Mouse (Mus musculus) urinary bladder, adult 2 months (tissue): ENCODE measurements around the gene Cog3. TPM values are rescaled to one million over a fixed set of nuclear protein-coding genes. Genes with fewer than 3 reads are reported as not detected.

Source experiments
- DNase-seq: peaks from one replicate; pipeline ENCODE4 v3.0.0; 2022; ENCODE audit warnings: low spot score
- polyA plus RNA-seq: library from polyadenylated mRNA; depleted of rRNA; stranded (reverse); fragments of >200 nt; gene quantifications from 2 replicates; pipeline ENCODE4 v1.2.3, GENCODE M21; 2012

Gene Cog3
- polyA plus RNA-seq, 1 experiment = 25.1 TPM

DNA sequence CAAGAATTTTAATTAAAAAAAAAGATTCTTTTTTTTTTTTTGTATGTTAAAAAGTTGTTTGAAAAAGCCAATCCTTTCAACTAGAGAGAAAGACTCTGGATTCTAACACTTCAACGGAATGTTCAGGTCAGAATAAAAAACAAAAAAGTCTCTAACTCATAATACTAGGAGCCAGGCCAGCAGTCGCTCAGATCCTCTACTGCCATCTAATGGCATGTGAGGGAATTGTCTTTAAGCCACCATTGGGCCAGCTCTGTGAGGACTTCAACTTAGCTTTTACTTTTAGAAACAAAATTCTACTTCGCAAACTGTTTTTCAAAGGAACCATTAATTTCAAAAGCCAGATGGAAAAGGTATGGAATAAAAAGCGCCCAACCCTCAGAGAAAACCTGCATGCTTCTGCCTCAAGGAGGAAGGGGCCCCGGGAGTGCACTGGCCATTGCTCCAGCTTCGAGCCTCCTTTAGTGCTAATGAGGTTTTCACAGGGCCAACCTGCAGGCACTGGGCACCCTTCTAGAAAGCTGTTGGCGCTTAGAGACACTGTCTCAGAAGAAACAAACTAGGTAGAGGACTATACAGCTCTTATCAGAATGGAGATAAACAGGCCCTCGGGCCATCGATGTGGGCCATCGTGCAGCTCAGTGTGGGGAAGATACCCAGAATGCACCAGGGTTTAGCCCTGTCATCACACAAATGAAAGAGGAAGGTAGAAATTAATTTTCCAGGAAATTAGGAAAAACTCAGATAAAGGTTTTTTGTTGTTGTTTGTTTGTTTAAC, 6.9 kb upstream of the Cog3 start:
- no peak for DNase-seq

DNA sequence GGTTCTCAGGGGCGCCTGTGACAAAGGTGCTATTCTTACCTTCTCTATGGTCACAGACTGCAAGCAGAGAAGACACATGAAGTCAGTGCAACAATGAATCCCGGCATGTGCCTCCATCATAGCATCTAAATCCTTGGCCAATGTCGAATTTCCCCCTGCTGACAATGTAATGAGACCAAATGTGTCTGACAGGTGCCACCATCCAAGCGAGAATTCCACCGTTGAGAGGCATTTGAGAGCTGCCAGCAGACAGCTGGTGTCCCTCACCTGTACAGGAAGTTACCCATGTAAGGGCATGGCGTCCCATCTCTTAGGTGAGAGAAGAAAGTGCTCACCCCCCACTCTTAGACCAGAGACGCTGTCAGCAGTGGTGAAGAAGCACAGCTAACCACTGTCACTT, 4.1 kb upstream of the Cog3 start:
- DNase-seq = no peak

DNA sequence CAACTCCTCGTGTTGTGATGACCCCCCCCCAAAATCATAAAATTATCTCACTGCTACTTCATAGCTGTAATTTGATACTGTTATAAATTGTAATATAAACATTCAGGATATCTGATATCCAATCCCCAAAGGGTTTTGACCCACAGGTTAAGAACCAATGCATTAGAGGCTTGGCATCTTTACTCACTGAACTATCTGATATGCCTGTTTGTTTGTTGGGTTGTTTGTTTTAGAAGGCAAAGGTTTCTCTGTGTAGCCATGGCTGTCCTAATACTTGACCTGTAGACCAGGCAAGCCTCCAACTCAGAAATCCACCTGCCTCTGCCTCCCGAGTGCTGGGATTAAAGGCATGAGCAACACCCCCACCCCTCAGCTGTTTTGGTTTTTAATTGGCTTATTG, 3.5 kb upstream of the Cog3 start:
- no peak for DNase-seq

DNA sequence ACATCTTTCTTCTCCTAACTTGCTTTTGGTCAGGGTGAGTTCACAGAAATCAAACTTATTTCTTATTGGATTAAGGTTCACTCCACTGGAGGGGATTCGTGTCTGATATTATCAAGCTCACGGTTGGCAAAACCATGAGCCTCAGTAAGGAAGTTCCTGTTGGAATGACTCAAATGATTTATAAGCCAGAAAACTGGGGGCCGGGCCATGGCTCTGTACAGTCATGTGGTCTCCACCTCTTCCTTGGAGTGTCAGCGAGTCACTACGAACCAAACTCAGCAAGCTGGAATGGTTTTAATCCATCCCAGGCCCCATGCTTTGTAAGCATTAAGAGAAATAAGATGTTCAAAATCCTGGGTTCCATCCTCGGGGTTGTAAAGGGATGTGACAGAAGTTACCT, 2.7 kb upstream of the Cog3 start:
- no peak for DNase-seq

DNA sequence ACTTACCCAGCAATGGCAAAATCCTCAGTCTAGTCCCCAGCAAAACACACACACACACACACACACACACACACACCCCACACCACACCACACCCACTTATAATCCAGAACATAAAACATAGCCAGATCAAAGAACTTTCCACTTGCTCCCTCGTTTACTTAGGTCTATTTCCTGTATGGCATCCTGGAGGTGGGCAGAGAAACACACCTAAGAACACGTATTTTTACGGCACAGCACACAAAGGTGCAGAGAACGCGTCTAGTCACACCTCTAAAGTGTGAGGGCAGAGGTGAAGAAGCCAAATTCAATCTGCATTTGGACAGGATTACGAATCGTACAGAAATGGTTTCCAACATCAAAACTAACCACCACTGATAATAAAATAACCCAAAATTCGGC, 1.1 kb downstream of the Cog3 start:
- no peak for DNase-seq

DNA sequence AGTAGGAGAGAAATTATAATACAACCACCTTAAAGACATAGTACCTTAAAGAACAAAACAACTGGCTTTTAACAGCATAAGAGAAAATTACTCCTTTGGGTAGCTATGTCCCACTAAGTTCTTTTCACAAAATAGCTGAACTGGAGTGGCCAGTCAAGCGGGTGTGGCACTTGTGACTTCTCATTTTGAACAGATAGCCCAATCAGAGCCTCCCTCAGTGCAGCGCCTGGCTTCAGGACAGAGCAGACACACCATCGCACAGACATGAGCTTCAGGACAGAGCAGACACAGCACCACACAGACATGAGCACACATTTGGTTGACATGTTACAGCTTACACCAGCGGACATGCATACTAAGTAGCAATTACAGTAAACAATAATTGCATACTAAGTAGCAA, 3.3 kb downstream of the Cog3 start:
- DNase-seq = no peak

DNA sequence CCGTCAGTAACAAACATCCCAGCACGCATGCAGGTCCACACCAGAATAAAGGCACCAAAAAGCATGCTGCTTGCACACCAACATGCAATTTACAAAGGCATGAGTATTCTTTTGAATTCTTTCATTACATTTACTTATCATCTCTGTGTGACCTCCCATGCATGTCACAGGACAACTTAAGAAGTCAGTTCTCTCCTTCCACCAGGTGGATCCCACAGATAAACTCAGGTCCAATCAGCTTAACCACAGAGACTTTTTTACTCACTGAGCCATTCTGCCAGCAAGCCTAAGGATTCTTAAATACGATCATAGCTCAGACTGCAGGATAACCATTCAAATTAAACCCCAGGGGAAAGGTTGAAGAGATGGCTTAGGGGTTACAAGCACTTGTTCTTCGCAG, 5.2 kb downstream of the Cog3 start:
- DNase-seq = no peak

DNA sequence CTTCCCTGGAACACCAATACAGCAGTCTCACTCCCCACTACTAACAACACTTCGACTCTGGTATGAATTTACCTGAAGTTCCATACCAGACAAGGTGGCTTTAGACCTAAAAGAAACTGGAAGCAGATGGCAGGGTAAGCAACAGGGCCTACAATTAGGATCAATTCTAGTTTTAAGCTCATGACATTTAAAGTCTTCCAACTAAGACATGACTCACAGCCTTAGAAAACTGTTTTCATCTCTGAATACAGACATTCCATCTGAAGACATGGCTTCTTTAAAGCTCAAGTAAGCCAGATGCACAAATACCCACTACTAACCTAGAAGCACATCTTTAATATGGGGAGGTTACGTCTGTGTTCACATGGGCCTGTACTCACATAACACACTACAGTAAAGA, 6.4 kb downstream of the Cog3 start:
- DNase-seq = no peak

DNA sequence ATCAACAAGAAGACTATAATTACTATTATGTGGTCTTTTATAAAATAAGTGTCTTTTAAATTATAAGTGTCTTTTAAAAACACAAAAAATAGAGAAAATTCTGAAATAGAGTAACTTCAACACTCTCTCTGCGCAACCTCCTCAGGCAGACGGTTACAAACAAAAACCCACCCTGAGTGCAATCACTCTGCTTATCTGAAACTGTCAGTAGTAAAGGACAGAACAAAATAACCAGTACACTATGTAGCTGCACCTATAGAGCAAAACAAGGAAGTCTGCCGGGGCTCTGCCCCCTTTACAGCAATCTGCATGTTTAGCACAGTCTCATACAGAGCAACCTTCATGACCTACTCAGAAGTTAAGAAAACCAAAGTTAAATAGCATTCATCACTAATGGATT, 12.4 kb downstream of the Cog3 start:
- no peak for DNase-seq

DNA sequence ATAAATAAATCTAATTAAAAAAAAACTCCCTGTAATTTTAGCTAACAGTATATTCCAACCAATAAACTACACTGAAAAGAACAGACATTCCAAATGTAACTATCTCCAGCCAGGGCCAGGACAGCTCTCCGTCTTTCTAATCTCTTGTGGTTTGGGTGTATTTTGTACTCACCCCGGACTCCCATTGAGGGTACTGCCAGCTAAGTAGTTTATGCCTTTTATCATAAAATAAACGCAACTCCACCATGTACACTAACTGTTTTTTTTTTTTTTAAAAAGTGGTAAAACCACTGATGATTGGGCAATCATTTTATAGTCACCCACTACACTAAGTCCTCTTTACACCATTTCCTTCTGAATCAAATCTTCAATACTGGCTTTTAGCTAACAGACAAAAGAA, 18.7 kb downstream of the Cog3 start:
- no peak for DNase-seq

DNA sequence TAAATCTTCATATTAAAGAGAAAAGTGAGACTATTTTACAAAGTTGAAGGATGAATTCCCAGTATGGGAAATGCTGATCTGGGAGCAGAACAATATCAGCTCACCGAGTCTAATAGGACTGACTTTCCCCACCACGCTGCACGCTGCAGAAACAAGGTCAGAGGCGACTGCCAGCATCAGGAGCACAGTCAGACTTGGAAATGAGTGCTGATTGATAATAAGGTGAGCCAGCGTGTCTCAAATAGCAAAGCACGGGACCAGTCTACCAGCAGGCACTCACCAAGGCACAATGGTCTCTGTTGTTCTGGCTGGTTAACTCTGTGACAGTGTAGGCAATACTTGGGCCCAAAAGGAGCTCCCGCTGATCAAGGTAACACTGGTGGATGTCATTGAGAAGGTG, 21.7 kb downstream of the Cog3 start:
- no peak for DNase-seq

DNA sequence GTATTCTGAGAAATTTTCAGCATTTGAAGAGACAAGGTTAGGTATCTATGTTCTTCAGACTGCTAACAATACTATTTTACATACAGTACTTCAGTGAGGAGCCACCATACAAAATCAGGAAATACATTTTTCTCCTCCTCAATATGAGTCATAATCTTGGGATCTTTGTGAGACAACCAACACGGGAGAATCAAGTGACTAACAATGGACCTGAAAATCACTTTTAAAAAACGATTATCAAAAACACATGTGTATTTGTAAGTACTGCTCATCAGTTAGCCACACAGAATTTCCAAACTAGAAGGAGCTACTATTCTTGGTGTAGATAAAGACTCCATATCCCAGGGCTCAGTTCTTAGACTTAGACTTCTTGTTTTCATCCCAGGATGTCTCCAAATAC, 23.0 kb downstream of the Cog3 start:
- DNase-seq = no peak

DNA sequence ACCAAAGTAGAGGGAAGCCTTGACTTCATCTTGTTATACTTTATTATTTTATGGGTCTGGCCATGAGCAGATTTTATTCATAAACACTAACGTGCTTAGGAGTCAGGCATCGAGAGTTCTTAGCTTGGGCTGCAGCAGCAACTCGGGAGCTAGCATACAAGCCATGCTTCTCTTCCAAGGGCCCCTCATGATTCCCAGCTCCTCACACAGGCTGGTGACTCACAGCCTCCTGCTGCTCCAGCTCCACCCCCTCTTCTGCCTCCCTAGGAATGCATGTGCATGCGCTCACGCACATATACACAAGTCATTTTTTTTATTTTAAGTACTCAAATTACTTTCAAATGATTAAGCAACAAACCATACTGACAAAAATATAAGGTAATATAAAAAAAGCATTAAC, 26.2 kb downstream of the Cog3 start:
- no peak for DNase-seq

DNA sequence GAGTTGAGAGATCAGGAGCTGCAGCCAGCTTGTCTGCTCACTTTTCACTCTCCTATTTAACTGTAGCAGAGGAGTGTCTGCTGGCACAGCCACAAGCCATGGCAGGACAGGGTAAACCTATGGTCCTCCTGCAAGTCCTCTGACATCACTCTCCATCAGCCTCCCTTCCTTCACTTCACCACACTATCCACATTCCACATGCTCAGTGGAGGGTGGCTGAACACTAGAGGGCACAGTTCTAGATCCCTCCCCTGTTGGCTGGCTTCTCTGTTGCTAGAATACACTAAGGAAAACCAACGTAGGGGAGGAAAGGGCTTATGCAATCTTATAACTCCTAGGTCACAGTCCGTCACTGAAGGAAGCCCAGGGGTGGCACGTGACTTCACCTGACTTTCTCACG, 27.3 kb downstream of the Cog3 start:
- no peak for DNase-seq

DNA sequence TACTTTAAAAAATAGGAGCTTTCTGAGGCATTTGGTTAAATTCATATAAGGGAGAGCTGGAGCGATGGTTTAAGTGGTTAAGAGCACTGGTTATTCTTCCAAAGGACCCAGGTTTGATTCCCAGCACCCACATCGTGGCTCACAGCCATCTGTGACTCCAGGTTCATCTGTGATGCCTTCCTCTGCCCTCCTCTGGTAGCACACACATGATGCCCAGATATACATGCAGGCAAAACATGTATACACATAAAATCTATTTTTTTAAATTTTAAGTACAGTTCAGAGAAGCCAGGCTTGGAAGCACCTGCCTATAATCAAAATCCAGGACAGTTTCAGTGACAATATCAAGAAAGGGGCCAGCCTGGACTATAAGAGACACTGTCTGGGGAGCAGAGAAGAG, 31.5 kb downstream of the Cog3 start:
- DNase-seq = no peak

DNA sequence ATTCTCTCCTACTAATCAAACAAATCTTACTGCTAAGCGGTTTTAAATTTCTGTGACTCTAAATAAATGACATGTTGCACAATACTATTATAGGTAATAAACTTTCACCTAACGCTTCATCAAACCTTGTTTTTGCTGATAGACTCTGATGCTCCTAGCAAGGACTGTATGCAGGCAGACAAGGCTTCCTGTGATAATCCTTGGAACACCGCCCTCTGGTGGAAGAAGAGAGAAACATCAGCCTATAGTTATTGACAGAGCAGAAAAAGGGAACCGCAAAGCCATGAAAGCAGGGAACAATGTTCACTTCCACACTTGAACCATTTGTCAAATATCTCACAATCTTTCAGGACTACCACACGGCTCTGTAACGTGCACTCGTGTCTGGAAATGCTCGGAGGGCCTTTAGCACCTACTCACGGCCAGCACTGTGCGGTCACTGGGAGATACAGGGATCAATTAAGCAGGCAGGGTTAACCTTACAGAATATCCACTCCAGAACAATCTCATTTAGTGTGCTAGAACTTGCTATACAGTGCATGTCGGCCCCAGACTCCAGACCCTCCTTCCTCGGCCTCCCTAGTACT, 32.2 kb downstream of the Cog3 start:
- DNase-seq = no peak

DNA sequence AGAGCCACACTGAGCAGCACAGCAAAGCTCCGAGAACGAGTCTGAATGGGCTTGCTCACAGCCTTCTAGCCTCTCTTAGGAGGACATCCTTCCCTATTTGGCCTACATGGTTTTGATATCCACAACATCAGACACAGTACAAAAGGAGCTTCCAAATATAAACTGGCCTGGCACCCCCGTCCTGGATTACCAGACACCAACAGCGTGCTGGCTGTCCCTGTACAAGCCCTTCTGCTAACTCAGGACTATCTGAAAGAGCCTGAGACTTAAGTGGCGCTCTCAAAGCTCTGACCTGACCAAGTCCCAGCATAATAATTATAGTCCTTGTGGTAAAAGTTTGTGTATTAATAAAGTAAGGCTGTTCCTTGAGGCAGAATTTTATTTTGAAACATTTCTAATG, 34.2 kb downstream of the Cog3 start:
- DNase-seq = no peak

DNA sequence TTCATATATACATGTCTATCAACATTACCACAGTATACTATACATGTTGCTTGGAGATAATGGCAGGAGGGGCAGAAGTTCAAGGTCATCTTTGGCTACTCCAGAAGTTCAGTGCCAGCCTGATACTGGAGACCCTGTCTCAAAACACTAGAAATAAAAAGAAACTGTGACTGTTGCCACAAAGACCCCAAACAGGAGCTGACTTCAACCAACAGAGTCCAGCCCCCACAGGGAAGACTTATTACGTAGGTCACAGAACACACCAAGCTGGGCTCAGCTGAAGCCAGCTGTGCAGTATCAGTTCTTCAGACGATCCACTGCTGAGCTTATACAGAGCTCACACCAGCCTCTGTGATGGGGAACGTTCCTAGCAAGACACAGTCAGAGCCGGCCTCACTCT, 37.9 kb downstream of the Cog3 start:
- no peak for DNase-seq

DNA sequence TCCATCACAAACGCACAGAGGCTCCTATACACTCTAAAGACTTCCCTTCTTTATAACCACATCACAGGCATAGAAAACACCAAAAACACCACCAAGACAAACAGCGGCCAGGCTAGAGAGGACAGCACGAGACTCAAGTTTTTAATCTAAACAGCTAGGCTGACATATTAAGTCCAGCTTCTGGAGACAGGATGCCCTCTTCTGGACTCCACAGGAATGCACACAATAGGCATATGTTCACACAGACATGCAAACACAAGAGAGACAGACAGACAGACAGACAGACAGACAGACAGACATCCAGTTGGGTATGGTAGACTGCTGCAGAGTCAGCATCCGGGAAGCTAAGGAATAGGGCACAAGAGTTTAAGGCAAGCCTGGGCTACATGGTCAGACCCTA, 40.7 kb downstream of the Cog3 start:
- DNase-seq = no peak

DNA sequence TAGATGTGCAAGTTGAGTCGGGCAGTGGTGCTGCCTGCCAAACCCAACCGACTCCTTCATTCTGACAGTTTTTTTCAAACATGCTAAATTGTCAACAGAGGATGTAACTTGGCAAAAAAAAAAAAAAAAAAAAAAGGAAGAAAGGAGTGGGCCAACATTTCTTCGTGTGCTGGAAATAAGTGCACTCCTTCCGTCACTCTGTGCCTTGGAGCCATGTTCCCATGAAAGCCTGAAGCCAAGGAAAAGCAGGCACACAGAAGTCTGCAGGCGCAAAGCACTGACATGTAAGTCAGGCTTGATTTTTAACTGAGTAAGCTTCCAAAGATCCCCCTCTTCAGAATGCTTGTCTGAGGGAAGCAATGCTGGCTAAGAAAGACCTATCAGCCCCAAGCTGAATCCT, 41.6 kb downstream of the Cog3 start:
- DNase-seq = no peak

DNA sequence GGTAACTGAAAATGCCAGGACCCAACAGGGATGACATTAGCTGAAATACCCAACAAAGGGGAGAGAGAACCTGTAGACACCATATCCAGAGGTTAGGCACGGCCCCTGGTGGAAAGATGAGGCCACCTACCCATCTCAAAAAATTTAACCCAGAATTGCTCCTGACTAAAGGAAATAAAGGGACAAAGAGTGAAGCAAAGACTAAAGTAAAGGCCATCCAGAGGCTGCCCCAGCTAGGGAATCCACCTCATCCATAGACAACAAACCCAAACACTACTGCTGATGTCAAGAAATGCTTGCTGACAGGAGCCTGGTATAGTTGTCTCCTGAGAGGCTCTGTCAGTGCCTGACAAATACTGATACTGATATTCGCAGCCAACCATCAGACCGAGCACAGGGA, 42.6 kb downstream of the Cog3 start:
- no peak for DNase-seq

DNA sequence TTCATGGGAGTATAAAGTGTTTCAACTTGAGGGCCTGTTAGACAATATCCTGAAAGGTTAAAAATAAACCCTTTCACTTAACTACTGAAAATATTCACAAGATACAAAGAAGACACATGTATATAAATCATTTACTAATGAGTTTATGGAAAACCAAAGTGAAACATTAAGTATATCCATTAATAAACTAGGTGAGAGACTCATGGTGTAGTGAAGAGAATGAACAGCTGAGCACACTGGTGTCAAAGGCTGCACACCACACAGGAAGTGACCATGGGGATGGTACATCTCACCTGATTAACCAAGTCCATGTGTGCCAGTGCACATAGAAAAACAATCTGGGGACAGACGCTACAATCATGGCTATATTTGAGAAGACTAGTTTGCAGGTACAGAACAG, 45.3 kb downstream of the Cog3 start:
- no peak for DNase-seq

DNA sequence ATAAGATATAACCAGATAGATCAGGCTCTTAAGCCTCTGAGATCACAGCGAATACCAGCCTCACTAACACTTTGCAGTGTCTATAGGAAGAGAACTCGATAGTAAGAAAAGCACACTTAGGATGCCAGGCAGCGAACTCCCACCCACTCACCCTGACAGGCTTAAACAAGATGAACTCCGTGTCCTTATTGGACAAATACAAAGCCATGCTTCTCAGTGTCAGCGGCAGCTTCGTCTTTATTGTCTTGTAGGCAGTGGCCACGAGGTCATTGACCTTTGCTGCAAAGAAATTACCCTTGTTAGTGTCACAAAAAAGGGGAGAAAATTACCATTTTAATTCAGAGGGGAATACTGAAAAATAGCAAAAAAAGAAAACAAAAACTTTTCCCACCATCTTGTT, 46.5 kb downstream of the Cog3 start:
- no peak for DNase-seq

DNA sequence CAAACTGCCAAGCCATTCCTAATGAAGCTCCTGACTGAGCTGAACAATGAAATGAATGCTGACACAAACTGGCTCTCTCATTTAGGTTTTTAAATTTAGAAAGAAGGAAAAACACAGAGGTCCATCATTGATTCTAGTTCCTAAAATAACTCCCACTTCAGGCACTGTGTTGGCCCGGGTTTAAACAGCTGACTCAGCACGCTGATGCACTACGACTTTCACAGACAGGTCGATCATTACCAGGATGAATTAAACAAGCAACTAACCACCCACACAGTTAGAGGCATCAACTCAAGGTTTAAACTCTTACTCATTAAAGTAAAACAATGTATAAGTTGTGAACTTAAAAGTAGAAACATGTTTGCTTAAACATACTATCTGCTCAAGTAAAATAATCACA, 47.7 kb downstream of the Cog3 start:
- no peak for DNase-seq
